Mouse (Mus musculus) mouse embryonic stem cell (cell line): ENCODE data around the gene Myadm.
"Not testable (repeated sequence)": the region's sequence is repeated elsewhere in the genome, so short reads cannot be mapped to it uniquely, and the experiment has no call there.

ENCODE experiments used
- in situ Hi-C, 2 experiments: fragments of 300-500 bp; cut with MboI; formaldehyde crosslinking; loops; 1 replicate in 1 of 2; 3 replicates in 1 of 2; pipeline ENCODE4 v1.14.3; 2019 to 2020; ENCODE audit warnings: low sequenced_read_pairs in 2 of 2, low pct_unique_long_range_greater_than_20kb in 1 of 2, mixed read lengths in 1 of 2; ENCODE audit not compliant: unreplicated experiment in 1 of 2

The Myadm gene

GRCm38 (mm10) chr7:3286036-3286435, 2.8 kb upstream of the Myadm start:
- in situ Hi-C loops, result no loop called here

DNA sequence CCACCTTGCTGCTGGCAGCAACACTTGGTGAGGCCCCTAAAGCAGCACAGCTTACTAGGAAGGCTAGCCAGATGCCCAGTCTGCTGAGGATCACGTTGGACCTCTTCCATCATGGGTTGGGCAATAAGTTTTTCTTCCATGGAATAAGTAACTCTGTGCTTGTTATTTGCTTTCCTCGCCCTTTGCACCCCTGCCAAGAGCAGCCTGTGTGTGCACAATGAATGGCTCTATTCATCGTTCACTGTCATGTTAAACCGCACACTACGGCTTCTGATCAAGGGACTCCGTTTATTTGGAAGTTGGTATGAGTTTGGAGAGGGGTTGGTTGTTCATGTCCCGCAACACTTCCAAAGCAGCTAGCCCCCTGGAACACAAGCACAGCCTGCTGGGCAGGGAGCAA, 1.7 kb upstream of the Myadm start:
- in situ Hi-C loops, result no loop called here

- in situ Hi-C loops, result no loop called here
Observed at GRCm38 (mm10) chr7:3290257-3291033, 1.6 kb downstream of the Myadm start.

DNA sequence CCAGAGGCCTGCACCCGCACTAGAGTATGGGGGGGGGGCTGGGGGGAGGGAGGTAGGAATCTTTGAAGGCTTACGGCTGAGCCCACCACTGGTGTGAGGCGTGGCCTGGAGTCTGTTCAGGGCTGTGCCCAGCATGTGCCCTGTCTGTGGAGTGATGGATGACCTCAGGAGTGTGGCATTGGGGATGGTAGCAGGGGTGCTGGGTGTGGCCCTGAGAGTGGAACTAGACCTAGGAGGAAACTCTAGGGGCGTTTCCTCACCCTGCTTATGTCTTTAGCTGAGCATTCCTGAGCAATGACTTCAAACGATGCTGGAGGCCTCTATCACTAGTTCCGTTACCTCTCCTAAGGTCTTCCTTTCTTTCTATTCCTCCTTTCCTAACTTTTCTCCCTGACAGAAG, 2.3 kb downstream of the Myadm start:
- in situ Hi-C loops, result no loop called here

DNA sequence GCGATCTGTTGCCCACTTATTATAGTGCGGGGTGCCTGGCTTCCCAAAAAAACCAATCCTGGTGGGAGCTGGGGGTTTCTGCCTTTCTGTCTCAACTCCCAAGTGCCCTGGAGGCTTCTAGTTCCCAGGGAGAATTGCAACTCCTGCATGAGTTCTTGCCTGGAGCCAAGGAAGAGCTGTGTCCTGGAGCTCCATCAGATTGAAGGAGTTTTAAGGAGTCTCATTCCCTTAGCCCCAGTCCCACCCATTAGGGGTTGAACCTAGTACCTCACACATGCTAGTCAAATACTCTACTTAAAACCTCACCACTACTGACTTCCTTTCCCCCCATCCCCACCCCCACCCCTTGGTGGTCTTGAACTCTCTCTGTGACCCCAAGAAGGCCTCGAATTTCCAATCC, 2.9 kb downstream of the Myadm start:
- in situ Hi-C loops, result no loop called here

DNA sequence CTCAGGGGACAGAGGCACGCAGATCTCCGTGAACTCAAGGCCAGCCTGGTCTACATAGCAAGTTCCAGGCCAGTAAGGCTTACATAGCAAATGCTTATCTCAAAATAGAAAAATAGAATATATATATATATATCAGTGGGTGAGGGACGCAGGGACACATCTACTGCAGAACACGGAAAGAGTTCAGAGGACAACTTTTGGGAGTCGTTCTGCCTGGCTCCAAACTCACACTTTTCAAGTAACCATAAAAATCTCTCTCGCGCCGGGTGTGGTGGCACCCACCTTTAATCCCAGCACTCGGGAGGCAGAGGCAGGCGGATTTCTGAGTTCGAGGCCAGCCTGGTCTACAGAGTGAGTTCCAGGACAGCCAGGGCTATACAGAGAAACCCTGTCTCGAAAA, 3.4 kb downstream of the Myadm start:
- in situ Hi-C loops, result not testable (repeated sequence)

GRCm38 (mm10) chr7:3292791-3293190, 3.9 kb downstream of the Myadm start:
- in situ Hi-C loops, result no loop called here

- in situ Hi-C loops, result no loop called here
Observed at GRCm38 (mm10) chr7:3294794-3295193, 5.9 kb downstream of the Myadm start.

- in situ Hi-C loops, result no loop called here
Observed at GRCm38 (mm10) chr7:3295321-3296110, 6.6 kb downstream of the Myadm start.

- in situ Hi-C loops, result no loop called here
Observed at GRCm38 (mm10) chr7:3296711-3297110, 7.8 kb downstream of the Myadm start.

GRCm38 (mm10) chr7:3299941-3300617, 11.2 kb downstream of the Myadm start:
- in situ Hi-C loops, result no loop called here

GRCm38 (mm10) chr7:3300891-3301627, 12.2 kb downstream of the Myadm start:
- in situ Hi-C loops, result no loop called here

- in situ Hi-C loops, result no loop called here
Observed at GRCm38 (mm10) chr7:3301628-3302555, 13.0 kb downstream of the Myadm start.

GRCm38 (mm10) chr7:3302556-3303275, 13.8 kb downstream of the Myadm start:
- in situ Hi-C loops, result no loop called here

GRCm38 (mm10) chr7:3303276-3303781, 14.4 kb downstream of the Myadm start:
- in situ Hi-C loops, result no loop called here

DNA sequence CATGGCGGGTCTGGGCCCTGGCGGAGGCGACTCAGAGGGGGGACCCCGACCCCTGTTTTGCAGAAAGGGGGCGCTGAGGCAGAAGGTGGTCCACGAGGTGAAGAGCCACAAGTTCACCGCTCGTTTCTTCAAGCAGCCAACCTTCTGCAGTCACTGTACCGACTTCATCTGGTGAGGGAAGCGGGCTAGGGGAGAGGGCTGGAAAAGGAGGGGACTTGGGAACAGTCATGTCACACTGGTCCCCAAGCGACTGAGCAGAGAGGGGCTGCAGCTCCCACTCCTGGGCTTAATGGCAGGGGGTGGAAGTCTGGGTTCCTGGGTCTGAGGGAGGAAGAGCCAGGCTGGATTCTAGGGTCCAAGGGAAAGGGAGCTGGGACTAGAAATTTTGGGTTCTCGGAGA, 14.9 kb downstream of the Myadm start:
- in situ Hi-C loops, result no loop called here

DNA sequence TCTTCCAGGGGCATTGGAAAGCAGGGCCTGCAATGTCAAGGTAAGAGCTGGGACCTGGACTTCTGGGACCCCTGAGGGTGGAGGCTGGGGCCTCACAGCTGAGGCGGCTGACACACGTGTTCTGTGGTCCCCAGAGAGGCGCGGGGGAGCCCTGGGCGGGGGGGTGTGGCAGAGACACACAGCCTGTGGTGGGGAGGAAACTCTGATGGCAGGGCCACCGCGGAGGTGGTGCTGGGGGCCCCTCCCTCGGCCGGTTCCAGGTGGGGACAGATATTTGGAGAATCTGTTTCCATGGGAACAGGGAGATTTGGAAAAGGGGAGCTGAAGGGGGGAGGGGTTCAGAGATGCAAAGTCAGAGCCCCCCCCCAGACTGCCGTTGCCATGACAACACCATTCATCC, 15.4 kb downstream of the Myadm start:
- in situ Hi-C loops, result no loop called here
